Mouse (Mus musculus): ENCODE measurements around the gene Cyp11a1.
A peak's percentile ranks its signal among the peaks of the same experiment; 100 is the strongest.

Cyp11a1 gene

DNA sequence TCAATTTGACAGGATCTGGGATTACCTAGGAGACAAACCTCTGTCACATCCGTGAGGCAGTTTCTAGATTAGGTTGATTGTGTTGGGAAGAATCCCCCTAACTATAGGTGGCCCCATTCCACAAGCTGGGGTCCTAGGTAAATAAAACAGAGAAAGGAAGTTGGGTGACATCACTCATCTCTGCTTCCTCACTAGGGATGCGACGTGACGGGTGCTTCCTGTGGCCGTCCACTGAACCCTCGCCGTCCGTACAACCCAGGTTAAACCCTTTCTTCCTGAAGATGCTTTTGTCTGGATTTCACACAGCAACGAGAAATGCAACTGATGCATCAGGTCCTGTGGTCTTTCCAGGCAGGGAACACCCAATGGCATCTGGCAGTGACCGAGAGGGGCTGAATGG is 40.9 kb downstream of the Cyp11a1 start:
- DNase-seq: no peak

DNA sequence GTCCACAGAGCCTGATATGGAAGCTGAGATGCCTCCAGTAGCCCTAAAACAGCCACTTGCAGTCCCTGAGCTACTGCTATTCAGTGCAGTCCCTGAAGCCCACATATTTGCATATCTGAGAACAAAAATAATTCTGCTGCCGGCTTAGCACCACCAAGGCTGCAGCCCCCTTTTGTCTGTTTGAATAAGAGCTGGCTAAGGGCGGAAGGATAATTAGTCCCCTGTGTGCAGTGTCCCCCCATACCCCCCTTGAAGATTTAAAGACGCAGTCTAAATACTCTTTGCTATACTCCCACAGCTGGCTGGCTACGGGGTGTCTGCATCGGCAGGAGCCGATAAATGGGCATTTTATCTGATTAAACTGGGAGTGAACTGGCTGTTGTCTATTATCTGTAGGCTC is 42.4 kb downstream of the Cyp11a1 start:
- no peak for DNase-seq

DNA sequence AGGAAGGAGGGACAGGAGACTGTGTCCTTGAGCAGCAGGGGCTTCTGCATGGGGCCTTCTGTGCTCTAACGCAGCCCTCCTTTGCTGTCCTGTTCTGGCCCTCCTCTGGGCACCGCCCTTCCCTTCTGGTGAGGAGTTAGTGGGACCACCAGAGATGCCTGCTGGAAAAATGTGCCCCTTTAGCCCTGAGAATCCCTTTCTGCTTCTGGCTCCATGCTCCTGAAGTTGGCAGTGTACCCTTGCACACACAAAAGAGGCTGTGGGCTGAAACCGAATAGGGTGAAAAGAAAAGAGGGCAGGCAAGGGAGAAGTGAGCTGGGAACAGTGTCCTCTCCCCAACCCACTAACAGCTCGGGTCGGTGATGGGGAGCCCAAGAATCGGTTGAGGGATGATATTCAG is 43.0 kb downstream of the Cyp11a1 start:
- DNase-seq: no peak

DNA sequence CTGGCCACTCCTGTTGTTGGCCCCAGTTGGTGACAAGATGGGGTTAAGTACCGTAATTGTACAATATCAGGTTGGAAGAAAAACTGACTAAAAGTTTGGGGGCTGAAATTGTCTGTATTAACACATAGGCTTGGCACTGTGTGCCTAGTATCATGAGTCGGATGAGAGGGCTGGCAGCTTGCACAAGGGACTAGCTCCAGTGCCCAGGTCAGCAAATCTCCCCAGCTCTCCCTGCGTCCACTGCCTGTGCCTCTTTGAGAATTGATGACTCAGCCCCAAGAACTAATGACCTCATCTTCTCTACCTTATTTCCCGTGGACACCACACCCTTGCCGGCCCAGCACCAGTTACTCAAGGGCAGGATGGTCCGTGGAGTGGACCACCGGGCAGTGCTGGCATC is 43.6 kb downstream of the Cyp11a1 start:
- no peak for DNase-seq

DNA sequence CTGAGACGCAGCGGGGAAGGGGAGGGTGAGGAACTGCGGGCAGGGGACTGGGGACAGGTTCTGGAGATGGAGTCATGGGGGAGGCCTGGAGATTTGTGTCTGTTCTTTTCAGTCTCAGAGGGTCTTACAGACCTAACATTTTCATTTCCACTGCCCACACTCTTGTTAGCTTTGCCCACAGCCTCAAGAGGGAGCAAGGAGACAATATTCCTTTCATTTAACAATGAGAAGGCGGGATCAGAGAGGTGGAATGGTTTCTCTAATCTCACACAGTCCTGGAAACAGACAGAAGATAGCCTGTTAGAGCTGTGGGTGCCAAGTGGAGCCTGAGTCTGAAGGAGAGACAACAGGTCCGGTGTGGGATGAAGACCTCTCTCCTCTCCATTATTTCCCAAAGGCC is 45.7 kb downstream of the Cyp11a1 start:
- no peak for DNase-seq

DNA sequence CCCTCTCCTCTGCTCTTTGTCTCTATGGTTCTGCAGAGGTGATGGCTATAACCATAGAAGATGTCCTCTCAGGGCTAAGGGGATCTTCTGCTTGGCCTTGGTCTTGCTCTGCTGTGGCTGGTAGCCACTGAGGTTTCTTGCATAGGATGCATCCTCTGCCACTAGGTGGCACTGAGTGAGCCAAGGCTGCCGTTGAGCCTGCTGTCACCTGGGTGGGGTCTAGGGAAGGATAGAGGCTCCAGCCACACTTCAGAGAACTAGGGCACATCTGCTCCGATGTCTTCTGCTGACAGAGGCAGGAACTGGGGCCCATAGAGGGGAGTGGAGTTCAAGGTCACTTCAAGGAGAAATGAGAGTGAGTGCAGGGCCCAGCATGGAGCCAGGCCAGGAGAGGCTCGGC is 46.9 kb downstream of the Cyp11a1 start:
- DNase-seq: peak; percentile 64

DNA sequence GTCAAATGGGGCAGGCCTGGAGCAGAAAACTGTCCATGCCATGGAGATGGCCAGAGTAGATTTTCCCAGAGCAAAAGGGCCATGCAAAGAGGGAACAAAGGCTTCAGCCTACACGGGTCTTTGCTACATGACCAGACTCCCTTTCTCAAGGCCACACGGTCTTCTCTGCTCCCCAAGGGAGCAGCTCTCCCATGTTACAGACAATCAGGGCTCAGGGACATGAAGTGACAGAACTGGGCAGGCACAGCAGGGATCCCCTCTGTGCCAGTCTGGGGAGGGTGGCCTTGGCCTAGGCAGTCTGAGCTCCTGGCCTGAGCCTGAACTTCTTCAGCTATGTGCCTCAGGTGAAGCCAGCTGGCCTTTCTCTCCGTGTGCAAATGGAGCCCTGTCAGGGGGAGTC is 47.3 kb downstream of the Cyp11a1 start:
- no peak for DNase-seq

DNA sequence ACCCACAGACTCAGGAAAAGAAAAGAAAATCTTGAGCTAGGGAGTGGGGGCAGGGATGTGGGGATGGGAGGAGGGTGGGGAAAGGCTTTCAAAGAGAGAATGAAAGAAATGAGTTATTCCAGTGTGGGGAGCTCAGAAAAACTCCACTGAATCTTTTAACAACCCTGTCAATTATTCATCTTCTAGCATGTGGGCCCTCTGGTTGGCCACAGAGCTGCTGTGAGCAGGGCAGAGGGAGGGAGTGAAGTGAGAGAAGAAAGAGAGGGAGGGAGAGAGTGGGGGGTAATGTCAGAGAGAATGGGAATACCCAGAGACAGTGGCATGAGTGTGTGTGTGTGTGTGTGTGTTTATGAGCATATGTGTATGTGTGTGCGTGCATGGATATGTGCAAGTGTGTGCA is 47.8 kb downstream of the Cyp11a1 start:
- DNase-seq: no peak

DNA sequence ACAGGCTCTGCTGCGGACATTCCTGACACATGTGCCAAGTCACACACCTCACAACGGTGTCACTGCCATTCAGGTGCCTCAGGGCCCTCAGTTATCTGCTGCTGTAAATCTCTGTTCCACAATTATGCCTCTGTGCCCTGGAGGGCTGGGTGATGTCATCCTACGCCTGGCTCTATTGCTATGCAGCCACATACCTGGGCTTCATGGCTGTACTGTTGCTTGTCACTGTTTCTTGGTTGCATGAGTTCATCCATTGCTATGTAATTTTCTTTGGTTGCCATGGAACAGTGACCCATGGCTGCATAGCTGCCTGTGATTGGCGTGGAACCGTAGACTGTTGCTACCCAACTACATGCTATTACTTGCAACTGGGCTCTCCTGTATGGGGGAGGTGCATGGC is 49.5 kb downstream of the Cyp11a1 start:
- no peak for DNase-seq

DNA sequence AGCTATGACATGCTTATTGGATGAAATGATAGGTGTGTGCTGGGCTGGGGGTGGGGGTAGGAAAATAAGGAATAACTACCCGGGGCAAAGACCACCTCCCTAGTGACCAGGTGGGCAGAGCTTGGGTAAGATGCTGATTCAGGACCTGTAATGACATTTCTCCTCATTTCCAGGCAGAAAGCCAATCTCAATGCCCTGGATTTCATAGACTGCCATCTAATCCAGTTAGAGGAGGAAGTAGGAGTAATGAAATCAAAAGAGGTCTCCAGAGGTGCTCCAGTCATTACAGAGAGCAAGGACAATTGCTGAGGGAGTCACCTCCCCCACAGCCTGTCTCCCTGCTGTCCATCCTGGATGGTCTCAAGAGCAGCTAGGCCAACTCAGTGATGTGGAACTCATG is 53.7 kb downstream of the Cyp11a1 start:
- DNase-seq: no peak

DNA sequence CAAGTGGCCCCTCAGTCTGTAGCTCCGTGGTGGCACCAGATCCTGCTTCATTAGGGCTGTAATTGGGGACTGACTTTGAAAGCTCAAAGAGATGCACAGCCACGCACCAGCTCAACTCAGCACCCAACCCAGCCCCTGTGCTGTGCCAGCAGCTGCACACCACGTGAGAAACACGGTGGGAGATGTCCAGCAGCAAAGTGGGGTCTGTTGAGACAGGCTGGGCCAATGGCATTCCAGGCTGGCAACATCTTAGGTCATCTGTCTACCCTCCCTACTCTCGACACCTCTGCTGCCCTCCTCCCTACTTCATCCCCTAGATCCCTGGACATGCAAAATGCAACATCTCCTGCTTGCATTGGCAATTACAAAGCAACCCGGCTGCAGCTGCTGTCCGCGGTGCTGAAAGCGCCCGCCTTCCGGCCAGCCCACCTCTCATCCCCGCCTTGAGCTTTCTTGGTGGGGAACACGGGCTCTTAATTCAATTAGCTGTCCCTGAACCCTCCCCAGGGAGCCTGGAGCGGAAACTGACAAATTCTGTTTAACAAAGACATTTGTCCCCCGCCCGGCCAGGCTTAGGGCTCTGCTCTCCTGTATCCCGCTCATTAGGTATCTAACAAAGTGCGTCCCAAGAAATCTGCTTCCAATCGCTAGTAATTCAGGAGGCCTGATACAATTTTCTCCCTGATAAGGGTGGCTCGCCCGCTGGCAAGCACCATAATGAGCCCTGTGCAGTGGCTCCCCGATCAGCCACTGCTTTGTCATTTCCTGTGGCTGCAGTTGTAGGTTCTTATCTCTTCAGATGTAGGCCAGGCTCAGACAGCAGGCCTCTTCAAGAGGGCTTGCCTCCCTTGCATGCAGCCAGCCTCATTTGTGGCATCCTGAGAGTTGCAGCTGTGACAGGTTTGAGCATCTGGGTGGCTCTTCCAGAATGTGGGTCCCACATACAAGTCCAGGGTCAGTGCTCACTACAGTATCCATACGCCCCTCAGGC is 54.8 kb downstream of the Cyp11a1 start:
- no peak for DNase-seq

DNA sequence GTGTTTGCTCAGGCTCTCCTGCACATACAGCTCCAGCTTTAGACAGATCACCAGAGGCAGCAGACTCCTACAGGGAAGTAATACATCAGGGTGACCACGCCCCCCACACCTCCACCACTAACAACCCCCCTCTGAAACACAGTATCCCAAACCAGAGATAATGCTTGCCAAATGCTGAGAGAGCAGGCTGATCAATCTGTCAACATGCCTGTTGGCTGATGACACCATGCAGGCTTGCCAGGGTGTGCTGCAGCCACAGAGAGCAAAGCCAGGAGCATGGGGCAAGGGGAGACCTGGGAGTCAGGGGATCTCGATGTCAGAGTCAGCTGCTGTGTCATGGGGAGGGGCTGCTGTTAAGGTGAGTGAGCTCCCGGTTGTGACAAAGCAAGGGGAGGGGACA is 57.3 kb downstream of the Cyp11a1 start, which contains the start of gene Stra6:
Stra6 (plus strand) TSS at position 258 of the 400 bp plus-strand sequence.
- DNase-seq: peak; percentile 66

DNA sequence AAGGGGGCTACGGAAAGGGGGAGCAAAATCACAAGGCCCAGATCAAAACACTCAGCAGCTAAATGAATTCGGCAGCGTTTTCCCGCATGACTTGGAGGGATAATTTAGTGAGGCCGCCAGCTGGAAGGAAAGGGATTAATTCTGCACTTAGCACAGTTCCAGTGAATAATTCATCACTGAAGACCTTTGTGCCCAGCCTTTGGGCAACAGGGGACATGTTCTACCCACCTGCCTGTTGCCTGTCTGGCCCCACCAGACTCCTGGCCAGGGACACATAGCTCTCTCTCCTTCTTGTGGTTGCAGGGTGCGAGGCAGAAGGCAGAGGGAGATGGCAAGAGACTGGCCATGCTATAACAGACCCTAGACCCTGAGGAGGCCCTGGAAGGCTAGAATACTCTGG is 59.3 kb downstream of the Cyp11a1 start:
- DNase-seq: no peak

DNA sequence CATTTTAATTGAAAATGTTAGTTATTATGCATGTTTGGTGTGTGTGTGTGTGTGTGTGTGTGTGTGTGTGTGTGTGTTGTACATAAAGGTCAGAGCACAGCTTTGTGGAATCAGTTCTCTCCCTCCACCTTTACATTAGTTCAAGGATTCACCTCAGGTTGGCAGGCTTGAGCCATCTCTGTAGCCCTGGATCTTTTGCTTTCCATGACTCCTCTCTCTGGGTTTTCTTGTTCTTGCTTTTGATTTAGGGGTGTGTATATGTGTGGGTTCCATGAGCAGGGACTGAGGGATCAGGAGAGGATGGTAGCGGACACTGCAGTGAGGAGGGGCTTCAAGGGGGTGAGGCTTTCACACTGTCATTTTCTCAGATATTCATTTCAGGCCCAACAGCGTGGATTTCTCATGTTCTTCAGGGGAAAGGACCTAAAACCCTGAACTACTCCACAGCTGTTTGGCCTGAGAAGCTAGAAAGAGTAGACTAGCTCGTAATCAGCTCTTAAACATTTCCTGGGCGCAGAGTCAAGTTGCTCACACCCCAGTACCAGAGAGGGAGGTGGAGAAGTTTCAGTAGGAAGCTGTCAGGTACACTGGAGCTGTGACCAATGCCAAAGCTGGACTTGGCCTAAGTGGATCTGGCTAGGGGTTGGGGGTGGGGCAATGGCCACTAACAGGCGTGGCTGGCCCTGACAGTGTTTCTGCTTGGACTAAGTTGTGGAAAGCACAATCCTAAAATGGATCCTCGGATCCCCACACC is 59.9 kb downstream of the Cyp11a1 start:
- no peak for DNase-seq

DNA sequence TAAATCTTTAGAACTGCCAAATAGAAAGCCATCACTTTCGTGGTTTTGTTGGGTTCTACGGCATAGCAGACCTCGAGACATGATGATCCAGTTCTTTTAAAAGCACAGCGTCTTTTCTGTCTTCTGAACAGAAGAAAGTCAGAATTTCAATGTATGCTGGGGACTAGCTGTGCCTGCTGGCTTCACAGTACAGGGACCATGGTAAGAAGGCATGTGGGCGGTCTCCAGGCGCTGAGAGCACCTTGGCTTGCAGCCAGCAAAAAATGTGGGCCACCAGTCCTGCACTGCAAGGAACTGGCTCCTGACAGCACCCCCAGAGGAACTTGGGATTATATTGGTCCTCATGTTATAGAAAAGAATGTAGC is 60.5 kb downstream of the Cyp11a1 start:
- DNase-seq: peak; percentile 82

DNA sequence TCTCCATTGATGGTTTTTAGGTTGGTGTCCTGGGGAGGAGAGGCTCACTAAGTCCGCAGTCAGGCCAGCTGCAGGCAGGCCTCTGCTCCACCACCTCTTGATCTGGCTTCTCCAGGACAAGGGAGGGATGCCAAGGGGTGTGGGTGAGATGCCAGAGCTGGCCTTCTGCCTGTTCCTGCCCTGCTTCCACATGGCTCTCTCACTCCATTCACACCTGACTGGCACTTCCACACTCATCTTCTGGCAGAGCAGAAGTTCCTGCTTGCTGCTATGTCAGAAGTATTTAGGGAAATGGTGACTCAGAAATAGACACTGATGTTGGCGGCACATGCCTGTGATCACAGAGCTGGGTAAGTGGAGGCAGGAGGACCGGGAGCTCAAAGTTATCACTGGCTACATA is 61.3 kb downstream of the Cyp11a1 start:
- no peak for DNase-seq

DNA sequence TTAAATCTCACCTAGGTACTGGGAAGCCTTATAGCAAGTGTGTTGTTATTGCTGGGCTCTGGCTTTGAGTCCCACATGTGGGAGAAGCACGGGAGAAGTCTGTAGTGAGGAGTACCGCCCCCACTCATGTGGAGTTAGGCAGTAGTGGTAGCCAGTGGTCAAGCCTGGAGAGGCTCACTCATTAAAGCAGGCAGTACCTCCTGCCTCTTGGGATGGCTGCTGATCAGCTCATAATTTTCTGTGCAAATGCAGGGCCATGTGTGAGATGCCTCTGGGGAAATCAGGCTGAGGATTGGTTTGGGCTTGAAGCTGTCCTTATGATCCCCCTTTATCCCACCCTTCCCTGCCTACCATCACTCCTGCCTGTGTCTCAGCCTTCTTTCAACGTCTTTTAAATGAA is 68.3 kb downstream of the Cyp11a1 start:
- no peak for DNase-seq
